Mouse (Mus musculus) liver, embryonic 15.5 days (tissue): ENCODE results near the gene Hmgb1. TPM values are rescaled to one million over a fixed set of nuclear protein-coding genes. Genes with fewer than 3 reads are reported as not detected.
A peak's percentile ranks its signal among the peaks of the same experiment; 100 is the strongest.

Experiments
- ATAC-seq: fragments of 200-750 bp; cut with Nextera tagmentation; 2 replicates; pipeline ENCODE4 v1.8.0; 2017; ENCODE audit warnings: moderate number of reproducible peaks, mild to moderate bottlenecking, moderate library complexity; ENCODE audit not compliant: insufficient read depth
- H3K27ac ChIP-seq: fragments of 300-500 bp; sonication (generic); replicated peaks from 2 replicates; pipeline ENCODE4 v1.5.1; 2015; ENCODE audit warnings: mild to moderate bottlenecking, inconsistent platforms
- H3K27me3 ChIP-seq: fragments of 300-500 bp; sonication (generic); 2 replicates; pipeline ENCODE4 v1.6.1; 2015; ENCODE audit warnings: mild to moderate bottlenecking, inconsistent platforms
- H3K36me3 ChIP-seq: fragments of 300-500 bp; sonication (generic); replicated peaks from 2 replicates; pipeline ENCODE4 v1.6.1; 2015; ENCODE audit warnings: moderate library complexity, mild to moderate bottlenecking, inconsistent platforms
- H3K4me1 ChIP-seq: fragments of 300-500 bp; sonication (generic); replicated peaks from 2 replicates; pipeline ENCODE4 v1.6.1; 2015; ENCODE audit warnings: inconsistent platforms
- H3K4me2 ChIP-seq: fragments of 300-500 bp; sonication (generic); 2 replicates; pipeline ENCODE4 v1.6.1; 2015; ENCODE audit warnings: moderate library complexity, mild to moderate bottlenecking, inconsistent platforms
- H3K4me3 ChIP-seq: fragments of 300-500 bp; sonication (generic); replicated peaks from 2 replicates; pipeline ENCODE4 v1.5.1; 2015; ENCODE audit warnings: mild to moderate bottlenecking, inconsistent platforms
- H3K9ac ChIP-seq: fragments of 300-500 bp; sonication (generic); 2 replicates; pipeline ENCODE4 v1.6.1; 2015; ENCODE audit warnings: moderate library complexity, mild to moderate bottlenecking, inconsistent platforms
- H3K9me3 ChIP-seq: fragments of 300-500 bp; sonication (generic); replicated peaks from 2 replicates; pipeline ENCODE4 v1.6.1; 2016; ENCODE audit warnings: inconsistent platforms
- WGBS: fragments of 180-500 bp; shearing (Covaris S2); methylation state at CpG from one replicate; pipeline ENCODE4 v1.1.7; 2015; ENCODE audit warnings: mixed read lengths; ENCODE audit not compliant: insufficient replicate concordance; 5-methylcytosine and 5-hydroxymethylcytosine counted together
- polyA plus RNA-seq: library from polyadenylated mRNA; unstranded; fragments of >200 nt; fragmentation: Nextera tagmentation; extraction: Ambion mirVana; gene quantifications from 2 replicates; pipeline ENCODE4 v1.2.1, GENCODE M21; 2015

Gene Hmgb1
- polyA plus RNA-seq, 1 experiment from 2014 or later: 440 TPM

GRCm38 (mm10) chr5:149209328-149209727 is 25.0 kb upstream of the Hmgb1 start:
- no peak overlapping the region for H3K9ac ChIP-seq
- no peak overlapping the region for H3K4me3 ChIP-seq
- H3K9me3 ChIP-seq: no peaks in the 10 kb centered on the region
- H3K27ac ChIP-seq: no peak overlapping the region
- WGBS: 80% methylated on average over 8 of the region's 8 CpGs
- ATAC-seq: no peak
- peaks cover 2% of the 10 kb centered on the region; the same call in 1 of the 2 replicates for H3K4me1 ChIP-seq
- no peak overlapping the region for H3K4me2 ChIP-seq
- H3K27me3 ChIP-seq: no peaks in the 10 kb centered on the region
- peaks cover 90% of the 10 kb centered on the region for H3K36me3 ChIP-seq

- peaks cover 90% of the 10 kb centered on the region for H3K36me3 ChIP-seq
These were observed 24.5 kb upstream of the Hmgb1 start for GRCm38 (mm10) chr5:149208776-149209175.

GRCm38 (mm10) chr5:149207661-149208060 is 23.4 kb upstream of the Hmgb1 start:
- Histone ChIP-seq H3K4me2 (no peak overlapping the region), H3K4me3 (no peak overlapping the region), H3K36me3 (peaks cover 90% of the 10 kb centered on the region), H3K9me3 (no peaks in the 10 kb centered on the region), H3K4me1 (peaks cover 15% of the 10 kb centered on the region), H3K27me3 (no peaks in the 10 kb centered on the region), H3K27ac (no peak overlapping the region), H3K9ac (no peak overlapping the region)
- 83% methylated on average over 6 of the region's 6 CpGs for WGBS
- ATAC-seq: no peak

More at GRCm38 (mm10) chr5:149208776-149209175, 24.5 kb upstream of the Hmgb1 start:
- H3K27ac ChIP-seq: no peak overlapping the region
- WGBS: 87% methylated on average over 7 of the region's 7 CpGs
- H3K4me1 ChIP-seq: peaks cover 5% of the 10 kb centered on the region
- no peak overlapping the region for H3K9ac ChIP-seq
- H3K4me2 ChIP-seq: no peak overlapping the region
- ATAC-seq: no peak
- H3K4me3 ChIP-seq: no peak overlapping the region
- no peaks in the 10 kb centered on the region for H3K27me3 ChIP-seq
- no peaks in the 10 kb centered on the region for H3K9me3 ChIP-seq

DNA sequence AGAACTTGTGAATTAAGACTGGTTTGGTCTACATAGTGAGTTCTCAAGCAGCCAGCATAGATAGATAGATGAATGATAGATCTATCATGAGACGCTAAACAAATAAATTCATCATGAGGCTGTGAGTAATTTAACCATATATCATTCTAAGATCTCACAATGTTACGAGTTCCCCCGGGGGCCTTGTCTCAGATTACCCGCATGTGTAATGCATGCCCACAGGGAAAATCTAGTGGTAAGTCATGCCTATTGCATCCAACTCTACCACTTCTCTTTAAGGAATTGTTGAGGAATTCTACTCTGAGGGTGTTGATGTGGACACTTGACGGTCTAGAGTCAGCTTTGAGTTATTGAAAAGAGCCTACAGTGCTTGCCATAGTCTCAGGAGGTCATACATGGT is 22.0 kb upstream of the Hmgb1 start:
- no peak overlapping the region for H3K4me3 ChIP-seq
- H3K27me3 ChIP-seq: no peaks in the 10 kb centered on the region
- H3K9ac ChIP-seq: no peak overlapping the region
- no peak overlapping the region for H3K27ac ChIP-seq
- no peak for ATAC-seq
- WGBS: 90% methylated on average over 5 of the region's 5 CpGs
- H3K9me3 ChIP-seq: no peaks in the 10 kb centered on the region
- peaks cover 18% of the 10 kb centered on the region for H3K4me1 ChIP-seq
- H3K4me2 ChIP-seq: no peak overlapping the region
- H3K36me3 ChIP-seq: peaks cover 91% of the 10 kb centered on the region

GRCm38 (mm10) chr5:149205265-149205664 is 21.0 kb upstream of the Hmgb1 start:
- H3K4me3 ChIP-seq: no peak overlapping the region
- 81% methylated on average over 8 of the region's 8 CpGs for WGBS
- peaks cover 88% of the 10 kb centered on the region for H3K36me3 ChIP-seq
- H3K9me3 ChIP-seq: no peaks in the 10 kb centered on the region
- peaks cover 18% of the 10 kb centered on the region for H3K4me1 ChIP-seq
- no peak overlapping the region for H3K9ac ChIP-seq
- ATAC-seq: no peak
- H3K4me2 ChIP-seq: no peak overlapping the region
- H3K27me3 ChIP-seq: no peaks in the 10 kb centered on the region
- H3K27ac ChIP-seq: 0 out of 2 replicates have a peak overlapping the region, but pooled peaks have one; percentile 3

DNA sequence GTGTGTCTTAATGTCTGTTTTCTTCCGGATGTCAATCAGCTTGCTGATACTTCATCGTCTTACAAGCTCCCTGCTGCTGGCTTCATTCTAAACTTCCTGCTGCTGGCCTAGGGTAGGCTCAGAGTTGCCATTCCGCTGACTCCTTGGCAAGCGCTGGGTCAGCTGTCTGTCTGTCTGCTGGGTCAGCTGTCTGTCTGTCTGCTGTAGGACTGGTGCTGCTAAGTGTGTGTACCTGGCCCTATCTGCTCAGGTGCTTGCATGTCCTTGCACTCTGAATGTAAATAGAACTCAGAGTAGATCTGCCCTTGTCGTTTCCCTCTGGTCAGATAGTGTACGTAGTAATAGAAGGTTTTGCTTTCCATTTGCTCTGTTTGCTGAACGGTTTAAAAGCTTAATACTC is 20.5 kb upstream of the Hmgb1 start:
- no peaks in the 10 kb centered on the region for H3K27me3 ChIP-seq
- no peaks in the 10 kb centered on the region for H3K9me3 ChIP-seq
- H3K9ac ChIP-seq: no peak overlapping the region
- peak; percentile 43; the same call in 1 of the 2 replicates for ATAC-seq
- H3K4me3 ChIP-seq: no peak overlapping the region
- H3K36me3 ChIP-seq: peaks cover 85% of the 10 kb centered on the region
- peaks cover 18% of the 10 kb centered on the region for H3K4me1 ChIP-seq
- H3K27ac ChIP-seq: no peak overlapping the region
- 85% methylated on average over 7 of the region's 7 CpGs for WGBS
- H3K4me2 ChIP-seq: no peak overlapping the region

GRCm38 (mm10) chr5:149203796-149204375 is 19.6 kb upstream of the Hmgb1 start:
- Histone ChIP-seq H3K4me1 (peaks cover 18% of the 10 kb centered on the region), H3K9me3 (no peaks in the 10 kb centered on the region), H3K27me3 (no peaks in the 10 kb centered on the region), H3K9ac (no peak overlapping the region), H3K27ac (no peak overlapping the region), H3K4me3 (no peak overlapping the region), H3K4me2 (no peak overlapping the region), H3K36me3 (peaks cover 85% of the 10 kb centered on the region)
- WGBS: 49% methylated on average over 4 of the region's 4 CpGs
- ATAC-seq: no peak

DNA sequence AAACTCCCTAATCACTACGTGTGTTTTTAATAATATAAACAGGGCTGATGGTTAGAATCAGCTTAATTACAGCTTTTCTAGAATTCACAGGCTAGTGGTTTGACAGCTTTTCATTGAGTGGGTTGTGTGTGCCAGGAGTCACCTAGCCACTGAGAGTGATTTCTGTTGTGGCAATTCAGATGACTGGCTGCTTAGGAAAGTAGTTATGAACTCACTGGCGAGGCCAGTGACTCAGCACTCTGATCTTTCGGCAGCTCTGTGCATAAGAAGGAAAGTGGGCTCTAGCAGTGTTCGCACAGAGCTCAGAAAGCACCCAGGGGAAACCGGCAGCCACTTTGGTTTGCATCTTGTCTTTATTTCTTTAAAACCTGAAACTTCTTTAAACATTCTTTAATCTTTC is 18.7 kb upstream of the Hmgb1 start:
- Histone ChIP-seq H3K4me1 (peaks cover 18% of the 10 kb centered on the region), H3K4me2 (no peak overlapping the region), H3K27ac (no peak overlapping the region), H3K9me3 (no peaks in the 10 kb centered on the region), H3K9ac (no peak overlapping the region), H3K36me3 (peaks cover 83% of the 10 kb centered on the region), H3K4me3 (no peak overlapping the region), H3K27me3 (no peaks in the 10 kb centered on the region)
- WGBS: 53% methylated on average over 5 of the region's 5 CpGs
- ATAC-seq: no peak

DNA sequence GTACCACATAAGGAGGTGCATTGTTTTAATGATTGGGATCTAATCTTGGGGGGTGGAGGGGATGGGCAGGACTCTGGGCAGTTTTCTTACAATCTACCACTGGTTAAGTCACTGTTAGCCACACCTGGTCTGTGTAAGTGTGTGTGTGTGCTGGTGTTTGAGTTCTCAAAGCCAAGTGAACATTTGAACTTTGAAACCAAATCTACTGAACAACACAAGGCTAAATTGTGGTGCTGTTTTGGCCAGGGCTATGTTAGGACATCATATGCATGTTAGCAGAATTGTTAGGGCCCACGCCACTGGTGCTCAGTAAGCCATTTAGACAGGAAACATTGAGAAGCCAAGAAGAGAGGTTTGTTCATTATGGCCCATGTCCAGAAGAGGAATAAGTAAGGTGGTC is 14.5 kb upstream of the Hmgb1 start:
- 70% methylated on average over 1 of the region's 1 CpGs for WGBS
- ATAC-seq: no peak
- Histone ChIP-seq H3K4me1 (peaks cover 30% of the 10 kb centered on the region), H3K9me3 (no peaks in the 10 kb centered on the region), H3K36me3 (peaks cover 79% of the 10 kb centered on the region), H3K4me3 (no peak overlapping the region), H3K4me2 (no peak overlapping the region), H3K9ac (no peak overlapping the region), H3K27me3 (no peaks in the 10 kb centered on the region), H3K27ac (no peak overlapping the region)

- Histone ChIP-seq H3K27ac (no peak overlapping the region), H3K36me3 (peaks cover 75% of the 10 kb centered on the region)
- no peak for ATAC-seq
These were observed 12.3 kb upstream of the Hmgb1 start for GRCm38 (mm10) chr5:149196611-149197010.

GRCm38 (mm10) chr5:149190160-149190559 is 5.9 kb upstream of the Hmgb1 start:
- Histone ChIP-seq H3K36me3 (peaks cover 70% of the 10 kb centered on the region), H3K9ac (no peak overlapping the region), H3K4me1 (peaks cover 38% of the 10 kb centered on the region), H3K27me3 (no peaks in the 10 kb centered on the region), H3K9me3 (no peaks in the 10 kb centered on the region), H3K4me3 (no peak overlapping the region), H3K27ac (no peak overlapping the region), H3K4me2 (no peak overlapping the region)
- ATAC-seq: no peak; the same call in 1 of the 2 replicates
- WGBS: 62% methylated on average over 1 of the region's 1 CpGs

More at GRCm38 (mm10) chr5:149196611-149197010, 12.3 kb upstream of the Hmgb1 start:
- Histone ChIP-seq H3K9ac (no peak overlapping the region), H3K4me3 (no peak overlapping the region), H3K4me1 (peaks cover 16% of the 10 kb centered on the region), H3K27me3 (no peaks in the 10 kb centered on the region), H3K9me3 (no peaks in the 10 kb centered on the region), H3K4me2 (no peak overlapping the region)
- WGBS: 63% methylated on average over 1 of the region's 1 CpGs

- H3K9me3 ChIP-seq: no peaks in the 10 kb centered on the region
- 64% methylated on average over 3 of the region's 3 CpGs for WGBS
- H3K9ac ChIP-seq: peak overlapping the region; percentile 85
- peaks cover 31% of the 10 kb centered on the region for H3K36me3 ChIP-seq
- H3K27ac ChIP-seq: peak overlapping the region; percentile 97; the same call in 1 of the 2 replicates
- peak overlapping the region; percentile 82 for H3K4me2 ChIP-seq
- H3K27me3 ChIP-seq: no peaks in the 10 kb centered on the region
- peaks cover 45% of the 10 kb centered on the region for H3K4me1 ChIP-seq
- peak overlapping the region; percentile 83 for H3K4me3 ChIP-seq
- no peak for ATAC-seq
These were observed 1.5 kb upstream of the Hmgb1 start for GRCm38 (mm10) chr5:149185806-149186205.
